In the genomic region with DNA sequence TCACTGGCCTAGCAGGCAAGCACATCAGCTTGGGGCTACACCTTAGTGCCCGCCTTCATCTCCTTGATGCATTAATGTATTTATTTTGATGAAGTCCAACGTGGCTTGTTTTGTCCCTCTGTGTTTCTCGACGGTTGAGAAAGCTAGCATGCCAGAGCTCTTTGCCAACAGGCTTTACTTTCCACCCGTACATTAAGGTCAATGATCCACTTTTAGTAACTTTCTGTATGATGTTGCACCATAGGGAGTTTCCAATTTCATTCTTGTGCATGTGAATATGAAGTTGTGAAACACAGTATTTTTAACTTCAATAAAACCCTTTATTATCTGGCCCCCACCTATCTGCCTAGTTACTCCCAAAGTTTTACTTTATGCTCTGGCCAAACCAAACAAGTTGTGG, we compare ENCODE assay signal across 20 mouse cellular contexts. TPM values are rescaled to one million over a fixed set of nuclear protein-coding genes. Genes with fewer than 3 reads are reported as not detected.
DNase-seq lines count a peak whose midpoint lies in the region; ATAC-seq and TF ChIP-seq lines count a peak whose summit lies in the region.
"Had no signal": no experiment of that assay in that cellular context is flagged by ENCODE, and none has a peak within 500 bp of the region (broad histone marks: within the 10 kb centered on the region; RNA-seq: fewer than 3 reads in every experiment).

No protein-coding gene starts in this region.

- no peak overlapping the region for H3K4me2 ChIP-seq in intestine, embryonic 16.5 days (ENCODE audit: low read depth, low read length)
- H3K4me2 ChIP-seq: forebrain, embryonic 12.5 days; heart, embryonic 12.5 days; hindbrain, embryonic 14.5 days; intestine, embryonic 15.5 days had no signal

- H3K9ac ChIP-seq in intestine, embryonic 16.5 days (ENCODE audit: low read depth, low read length), result no peak overlapping the region
- H3K9ac ChIP-seq: forebrain, embryonic 12.5 days; forebrain, postnatal 0 days; heart, embryonic 12.5 days; hindbrain, embryonic 14.5 days; intestine, embryonic 15.5 days had no signal

- DNase-seq in gastrocnemius, adult 2 months, result no peak
- DNase-seq in gastrocnemius, adult 18-20 months (ENCODE audit: low spot score), result no peak
- DNase-seq in NIH3T3 (ENCODE audit: low read depth), result peak; percentile 74
- DNase-seq in limb, embryonic 10.5 days (ENCODE audit: low spot score), result no peak
- DNase-seq in kidney, adult 11 months, result no peak
- DNase-seq: adrenal gland, postnatal 10 days; cerebellum, adult 18-20 months; cerebellum, adult 9-11 months; cerebellum, postnatal 36 days; forebrain, postnatal 0 days; gastrocnemius, postnatal 36 days; heart, adult 2 months had no signal

- WGBS in limb, embryonic 10.5 days, result 92% methylated on average over 5 of the region's 5 CpGs
- 88% methylated on average over 5 of the region's 5 CpGs for WGBS in intestine, embryonic 16.5 days

- H3K36me3 ChIP-seq in limb, embryonic 10.5 days, result 0 out of 2 replicates have a peak, but pooled peaks cover 2% of the 10 kb centered on the region
- no peaks in the 10 kb centered on the region for H3K36me3 ChIP-seq in intestine, embryonic 16.5 days (ENCODE audit: control insufficient read depth, insufficient read depth, low read length)
- H3K36me3 ChIP-seq: forebrain, embryonic 12.5 days; heart, embryonic 12.5 days; intestine, embryonic 15.5 days had no signal

- peak overlapping the region; percentile 64 for H3K27ac ChIP-seq in gastrocnemius, adult 2 months
- H3K27ac ChIP-seq in embryonic fibroblast, embryonic 13.5 days (ENCODE audit: insufficient read depth, low read length), result peak overlapping the region; percentile 29; the same call in 1 of the 2 replicates
- H3K27ac ChIP-seq in limb, embryonic 10.5 days, result no peak overlapping the region
- no peak overlapping the region for H3K27ac ChIP-seq in intestine, embryonic 16.5 days (ENCODE audit: low read length)
- H3K27ac ChIP-seq: forebrain, embryonic 12.5 days; heart, adult 2 months; hindbrain, embryonic 10.5 days; hindbrain, embryonic 14.5 days; intestine, embryonic 15.5 days had no signal

- no peak overlapping the region for H3K4me3 ChIP-seq in gastrocnemius, adult 2 months
- no peak overlapping the region for H3K4me3 ChIP-seq in embryonic fibroblast, embryonic 13.5 days (ENCODE audit: insufficient read depth, low read length)
- no peak overlapping the region for H3K4me3 ChIP-seq in limb, embryonic 10.5 days
- no peak overlapping the region for H3K4me3 ChIP-seq in intestine, embryonic 16.5 days (ENCODE audit: low read length)
- H3K4me3 ChIP-seq: forebrain, embryonic 12.5 days; heart, adult 2 months; heart, embryonic 12.5 days; hindbrain, embryonic 10.5 days; intestine, embryonic 15.5 days had no signal

- H3K27me3 ChIP-seq in limb, embryonic 10.5 days (ENCODE audit: low read depth, poor library complexity, severe bottlenecking), result no peaks in the 10 kb centered on the region
- H3K27me3 ChIP-seq in intestine, embryonic 16.5 days (replicated peaks; ENCODE audit: control insufficient read depth, insufficient read depth, low read length), result no peaks in the 10 kb centered on the region
- H3K27me3 ChIP-seq: CH12.LX; forebrain, embryonic 12.5 days; heart, embryonic 12.5 days; intestine, embryonic 15.5 days had no signal

- TF ChIP-seq CTCF in gastrocnemius, adult 2 months (IDR thresholded peaks at IDR 0.05), result no peak
- TF ChIP-seq CTCF in embryonic fibroblast, embryonic 13.5 days (IDR thresholded peaks at IDR 0.05; ENCODE audit: borderline replicate concordance, insufficient read depth, low read length), result no peak

- no peak for ATAC-seq in intestine, embryonic 16.5 days
- ATAC-seq: forebrain, postnatal 0 days; intestine, embryonic 15.5 days had no signal

- H3K4me1 ChIP-seq in embryonic fibroblast, embryonic 13.5 days (ENCODE audit: control insufficient read depth, insufficient read depth, low read length), result peaks cover 3% of the 10 kb centered on the region
- peaks cover 13% of the 10 kb centered on the region; the same call in 1 of the 2 replicates for H3K4me1 ChIP-seq in limb, embryonic 10.5 days
- H3K4me1 ChIP-seq in intestine, embryonic 16.5 days (ENCODE audit: control insufficient read depth, insufficient read depth, low read length), result peaks cover 8% of the 10 kb centered on the region; the same call in 1 of the 2 replicates

- no peaks in the 10 kb centered on the region for H3K9me3 ChIP-seq in limb, embryonic 10.5 days (replicated peaks)
- H3K9me3 ChIP-seq in intestine, embryonic 16.5 days (ENCODE audit: control insufficient read depth, low read length), result no peaks in the 10 kb centered on the region
- H3K9me3 ChIP-seq: forebrain, embryonic 12.5 days; heart, embryonic 12.5 days; hindbrain, embryonic 10.5 days; intestine, embryonic 15.5 days had no signal

- TF ChIP-seq POLR2A in embryonic fibroblast, embryonic 13.5 days (IDR thresholded peaks at IDR 0.05; ENCODE audit: low read depth, low read length), result no peak

- intact Hi-C loops in gastrocnemius, adult 2 months (cut with DNase I), result no loop called here

RNA-seq across cellular contexts. Expression of a gene that starts 42.2 kb away (rescaled TPM):
- total RNA-seq in gastrocnemius, adult 2 months (2021), result 10 to 100 TPM; 11.9 to 17.5 TPM
- total RNA-seq in gastrocnemius, adult 18-20 months (2021), result 10 to 100 TPM; 11.8 to 14.9 TPM
- 99.4 and 100 TPM in 2 replicates for polyA plus RNA-seq in embryonic fibroblast, embryonic 13.5 days (2011; ENCODE audit: insufficient read length, low read depth, missing spikeins)
- polyA plus RNA-seq in limb, embryonic 10.5 days (2016; fragmentation: Nextera tagmentation; extraction: Ambion mirVana), result 19.3 and 25.3 TPM in 2 replicates
- 15.2 and 16.9 TPM in 2 replicates for polyA plus RNA-seq in intestine, embryonic 16.5 days (2015; fragmentation: Nextera tagmentation; extraction: Ambion mirVana)

Comparison
In these comparisons a context has a peak if more than half of its experiments do, and no peak if none do; other contexts are left out.
1. H3K27ac ChIP-seq: peak in gastrocnemius, adult 2 months (single experiment) and embryonic fibroblast, embryonic 13.5 days (single experiment); none in limb, embryonic 10.5 days (single experiment) and intestine, embryonic 16.5 days (single experiment).